Comparison of ENCODE assay signal across 36 mouse cellular contexts in the genomic region with DNA sequence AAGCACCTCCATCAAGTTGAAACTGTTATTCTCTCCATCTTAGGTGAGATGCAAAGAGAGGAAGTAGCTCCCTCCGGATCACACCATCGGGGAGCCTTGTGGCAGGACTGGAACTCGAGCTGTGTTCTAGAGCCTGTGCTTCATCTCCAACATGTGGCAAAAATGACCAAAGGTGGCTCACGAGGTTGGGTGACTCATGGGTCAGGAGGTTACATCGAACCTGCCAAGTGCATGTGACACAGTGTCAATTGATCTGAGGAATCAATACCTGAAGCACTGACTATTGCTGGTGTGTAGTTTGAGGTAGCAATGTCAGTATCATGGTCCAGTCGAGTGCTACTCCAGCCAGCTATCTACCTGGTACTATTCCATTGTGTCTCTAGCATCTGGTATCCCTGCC. TPM values are rescaled to one million over a fixed set of nuclear protein-coding genes. Genes with fewer than 3 reads are reported as not detected.
"Had no signal": no experiment of that assay in that cellular context is flagged by ENCODE, and none has a peak within 500 bp of the region (broad histone marks: within the 10 kb centered on the region; RNA-seq: fewer than 3 reads in every experiment).

No protein-coding gene starts in this region.

- H3K4me2 ChIP-seq: limb, embryonic 12.5 days; limb, embryonic 13.5 days; limb, embryonic 15.5 days; liver, embryonic 11.5 days; liver, embryonic 13.5 days; liver, embryonic 15.5 days; lung, embryonic 14.5 days; lung, embryonic 15.5 days; midbrain, embryonic 11.5 days; midbrain, embryonic 12.5 days; midbrain, embryonic 13.5 days; midbrain, embryonic 15.5 days; neural tube, embryonic 12.5 days had no signal

- H3K27ac ChIP-seq: left cerebral cortex, adult 2 months; limb, embryonic 10.5 days; limb, embryonic 12.5 days; limb, embryonic 13.5 days; limb, embryonic 15.5 days; liver, embryonic 13.5 days; liver, embryonic 14.5 days; liver, embryonic 15.5 days; lung, embryonic 15.5 days; macrophage; midbrain, embryonic 10.5 days; midbrain, embryonic 12.5 days; midbrain, embryonic 13.5 days; midbrain, embryonic 15.5 days; neural tube, embryonic 12.5 days had no signal

- H3K36me3 ChIP-seq: limb, embryonic 10.5 days; limb, embryonic 12.5 days; limb, embryonic 13.5 days; limb, embryonic 15.5 days; liver, embryonic 13.5 days; liver, embryonic 15.5 days; lung, embryonic 15.5 days; midbrain, embryonic 10.5 days; midbrain, embryonic 12.5 days; midbrain, embryonic 13.5 days; midbrain, embryonic 15.5 days; neural tube, embryonic 12.5 days had no signal

- ATAC-seq: lung, postnatal 0 days; midbrain, embryonic 13.5 days; midbrain, embryonic 15.5 days; midbrain, embryonic 16.5 days had no signal

- H3K9ac ChIP-seq: limb, embryonic 12.5 days; limb, embryonic 13.5 days; limb, embryonic 15.5 days; liver, embryonic 13.5 days; liver, embryonic 14.5 days; liver, embryonic 15.5 days; lung, embryonic 14.5 days; lung, embryonic 15.5 days; midbrain, embryonic 12.5 days; midbrain, embryonic 13.5 days; midbrain, embryonic 15.5 days; neural tube, embryonic 12.5 days had no signal

- DNase-seq: left cerebral cortex, postnatal 4 days; liver, embryonic 13.5 days; lung, adult 18-20 months; lung, adult 2 months; lung, embryonic 14.5 days; lung, postnatal 10 days; lung, postnatal 14 days; lung, postnatal 36 days; lung, postnatal 4 days; midbrain, embryonic 14.5 days had no signal

- H3K4me1 ChIP-seq: limb, embryonic 10.5 days; limb, embryonic 12.5 days; limb, embryonic 13.5 days; limb, embryonic 15.5 days; liver, embryonic 13.5 days; liver, embryonic 15.5 days; lung, embryonic 15.5 days; megakaryocyte, embryonic 14.5 days; midbrain, embryonic 10.5 days; midbrain, embryonic 12.5 days; midbrain, embryonic 13.5 days; midbrain, embryonic 15.5 days; neural tube, embryonic 12.5 days had no signal

- H3K9me3 ChIP-seq: limb, embryonic 10.5 days; limb, embryonic 12.5 days; limb, embryonic 13.5 days; limb, embryonic 15.5 days; liver, embryonic 13.5 days; liver, embryonic 15.5 days; lung, embryonic 15.5 days; megakaryocyte, embryonic 14.5 days; midbrain, embryonic 10.5 days; midbrain, embryonic 12.5 days; midbrain, embryonic 13.5 days; midbrain, embryonic 15.5 days; neural tube, embryonic 12.5 days had no signal

- H3K4me3 ChIP-seq: left cerebral cortex, adult 2 months; limb, embryonic 10.5 days; limb, embryonic 12.5 days; limb, embryonic 13.5 days; limb, embryonic 15.5 days; liver, embryonic 13.5 days; liver, embryonic 15.5 days; lung, embryonic 15.5 days; megakaryocyte, embryonic 14.5 days; midbrain, embryonic 10.5 days; midbrain, embryonic 12.5 days; midbrain, embryonic 13.5 days; midbrain, embryonic 15.5 days; myocyte; neural tube, embryonic 12.5 days had no signal

- H3K27me3 ChIP-seq: lung, embryonic 15.5 days; midbrain, embryonic 12.5 days; midbrain, embryonic 15.5 days; neural tube, embryonic 12.5 days had no signal

RNA-seq across cellular contexts. Expression of gene Chat, which starts 10.8 kb away (rescaled TPM):
- total RNA-seq: megakaryocyte progenitor cell, adult 5-6 weeks; megakaryocyte, adult 5-6 weeks; megakaryocyte-erythroid progenitor cell, adult 5-6 weeks; monocyte, adult 5-6 weeks had no signal
- polyA plus RNA-seq: limb, embryonic 10.5 days; limb, embryonic 11.5 days; limb, embryonic 12.5 days; limb, embryonic 13.5 days; limb, embryonic 15.5 days; liver, embryonic 11.5 days; liver, embryonic 13.5 days; liver, embryonic 14.5 days; liver, embryonic 15.5 days; liver, embryonic 16.5 days; lung, adult 2 months; lung, embryonic 14.5 days; lung, postnatal 0 days; macrophage; myocyte had no signal

RNA-seq across cellular contexts. Expression of gene Slc18a3, which starts 11.9 kb away (rescaled TPM):
- total RNA-seq: megakaryocyte progenitor cell, adult 5-6 weeks; megakaryocyte, adult 5-6 weeks; megakaryocyte-erythroid progenitor cell, adult 5-6 weeks; monocyte, adult 5-6 weeks had no signal
- polyA plus RNA-seq: limb, embryonic 10.5 days; limb, embryonic 12.5 days; liver, embryonic 13.5 days; liver, embryonic 14.5 days; liver, embryonic 15.5 days; lung, postnatal 0 days; macrophage; myocyte had no signal
